Mouse (Mus musculus) liver, postnatal 0 days (tissue): ENCODE measurements at regions not wholly inside any gene's neighbourhood (a gene's known extent, or its start where the extent isn't known, plus 50 kb on each side); places are given as distances from the start of the nearest gene placed in this dataset.

Experiments
- CTCF ChIP-seq: sonication (generic); IDR thresholded peaks from 2 replicates; pipeline ENCODE4 v1.5.1; 2016; ENCODE audit warnings: antibody characterized with exemption, low read depth
- EP300 ChIP-seq: IDR thresholded peaks from 2 replicates; pipeline ENCODE4 v1.6.1; 2016; ENCODE audit warnings: antibody characterized with exemption, low read depth, mild to moderate bottlenecking

DNA sequence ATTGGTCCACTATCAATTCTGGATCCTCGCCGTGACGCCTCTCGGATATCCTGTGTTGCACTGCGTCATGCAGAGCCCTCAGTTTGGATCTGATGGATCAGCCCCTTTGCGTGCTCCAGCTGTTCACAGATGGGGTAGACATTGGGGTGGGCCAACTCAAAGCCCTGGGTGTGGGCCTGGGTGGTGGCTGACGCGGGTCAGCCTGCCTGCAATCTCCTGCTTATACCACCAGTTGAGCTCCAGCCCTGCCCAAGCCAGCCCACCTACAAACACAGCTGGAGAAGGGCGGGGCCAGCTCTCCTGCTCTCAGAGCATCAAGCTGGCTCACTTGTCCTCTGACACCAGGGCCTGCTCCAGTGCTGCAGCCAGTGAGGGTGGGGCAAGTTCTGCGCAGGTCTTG is 73.1 kb downstream of the Rps15a start:
- no peak for TF ChIP-seq CTCF
- TF ChIP-seq EP300: no peak
